Mouse (Mus musculus) neural tube, embryonic 11.5 days (tissue): ENCODE results near the gene Gorasp2. TPM values are rescaled to one million over a fixed set of nuclear protein-coding genes. Genes with fewer than 3 reads are reported as not detected.
A peak's percentile ranks its signal among the peaks of the same experiment; 100 is the strongest.

Experiments used
- ATAC-seq: fragments of 200-750 bp; cut with Nextera tagmentation; 2 replicates; pipeline ENCODE4 v1.8.0; 2017; ENCODE audit warnings: moderate number of reproducible peaks, mild to moderate bottlenecking, moderate TSS enrichment, moderate library complexity; ENCODE audit not compliant: insufficient read depth, low FRiP score, low TSS enrichment
- DNase-seq: peaks from one replicate; pipeline ENCODE4 v3.0.0-alpha.2; 2015; ENCODE audit warnings: low spot score
- H3K27ac ChIP-seq: fragments of 300-500 bp; sonication (generic); 2 replicates; pipeline ENCODE4 v1.5.1; 2014; ENCODE audit warnings: low read depth, mild to moderate bottlenecking, low read length
- H3K27me3 ChIP-seq: fragments of 300-500 bp; sonication (generic); 2 replicates; pipeline ENCODE4 v1.6.1; 2014; ENCODE audit warnings: mild to moderate bottlenecking, low read length, mixed read lengths; ENCODE audit not compliant: control insufficient read depth, insufficient read depth
- H3K36me3 ChIP-seq: fragments of 300-500 bp; sonication (generic); 2 replicates; pipeline ENCODE4 v1.6.1; 2014; ENCODE audit warnings: mild to moderate bottlenecking, low read length, moderate library complexity, mixed read lengths; ENCODE audit not compliant: control insufficient read depth, insufficient read depth
- H3K4me1 ChIP-seq: fragments of 300-500 bp; sonication (generic); 2 replicates; pipeline ENCODE4 v1.6.1; 2014; ENCODE audit warnings: low read length, mixed read lengths; ENCODE audit not compliant: control insufficient read depth, insufficient read depth
- H3K4me2 ChIP-seq: fragments of 300-500 bp; sonication (generic); 2 replicates; pipeline ENCODE4 v1.6.1; 2014; ENCODE audit warnings: low read depth, mild to moderate bottlenecking, moderate library complexity
- H3K4me3 ChIP-seq: fragments of 300-500 bp; sonication (generic); 2 replicates; pipeline ENCODE4 v1.5.1; 2014; ENCODE audit warnings: low read depth, low read length
- H3K9ac ChIP-seq: fragments of 300-500 bp; sonication (generic); 2 replicates; pipeline ENCODE4 v1.6.1; 2014; ENCODE audit warnings: mild to moderate bottlenecking, low read length
- H3K9me3 ChIP-seq: fragments of 300-500 bp; sonication (generic); 2 replicates; pipeline ENCODE4 v1.6.1; 2016; ENCODE audit warnings: low read length; ENCODE audit not compliant: control insufficient read depth
- WGBS: fragments of 180-500 bp; shearing (Covaris S2); extraction: QIAGEN DNeasy Blood & Tissue Kit; methylation state at CpG from one replicate; pipeline ENCODE4 v1.1.7; 2014; 5-methylcytosine and 5-hydroxymethylcytosine counted together
- polyA plus RNA-seq: library from polyadenylated mRNA; unstranded; fragments of >200 nt; fragmentation: Nextera tagmentation; extraction: Ambion mirVana; gene quantifications from 2 replicates; pipeline ENCODE4 v1.2.1, GENCODE M21; 2014

The Gorasp2 gene
- polyA plus RNA-seq, 1 experiment from 2014 or later: 166 TPM

DNA sequence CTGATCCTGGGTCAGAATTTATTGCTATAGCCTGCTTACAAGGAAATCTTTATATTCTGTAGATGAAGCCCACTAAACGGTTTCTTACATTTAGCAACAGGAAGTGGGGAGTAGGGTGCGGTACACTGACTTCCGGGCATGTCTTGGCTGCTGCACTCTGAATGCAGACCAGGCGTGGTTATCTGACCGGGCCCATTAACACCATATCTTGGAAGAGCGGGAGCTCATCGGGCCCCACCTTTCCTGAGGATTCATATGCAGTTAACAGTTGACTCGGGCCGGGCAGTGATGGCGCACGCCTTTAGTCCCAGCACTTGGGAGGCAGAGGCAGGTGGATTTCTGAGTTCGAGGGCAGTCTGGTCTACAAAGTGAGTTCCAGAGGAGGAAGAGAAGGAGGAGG, 33.0 kb upstream of the Gorasp2 start:
- H3K4me1 ChIP-seq: no peaks in the 10 kb centered on the region
- H3K36me3 ChIP-seq: no peaks in the 10 kb centered on the region
- no peak overlapping the region for H3K27ac ChIP-seq
- no peak overlapping the region for H3K4me2 ChIP-seq
- WGBS: 93% methylated on average over 12 of the region's 12 CpGs
- H3K4me3 ChIP-seq: no peak overlapping the region
- no peaks in the 10 kb centered on the region for H3K27me3 ChIP-seq
- ATAC-seq (no peak), DNase-seq (no peak)
- no peak overlapping the region for H3K9ac ChIP-seq
- H3K9me3 ChIP-seq: no peaks in the 10 kb centered on the region

GRCm38 (mm10) chr2:70629339-70629761, 32.0 kb upstream of the Gorasp2 start:
- Histone ChIP-seq H3K4me3 (no peak overlapping the region), H3K27ac (no peak overlapping the region), H3K36me3 (no peaks in the 10 kb centered on the region), H3K27me3 (no peaks in the 10 kb centered on the region), H3K9me3 (no peaks in the 10 kb centered on the region), H3K9ac (no peak overlapping the region), H3K4me1 (no peaks in the 10 kb centered on the region), H3K4me2 (peak overlapping the region; percentile 19; the same call in 1 of the 2 replicates)
- DNase-seq (peak; percentile 44), ATAC-seq (0 out of 2 replicates have a peak, but pooled peaks have one; percentile 50)
- 14% methylated on average over 10 of the region's 10 CpGs for WGBS

DNA sequence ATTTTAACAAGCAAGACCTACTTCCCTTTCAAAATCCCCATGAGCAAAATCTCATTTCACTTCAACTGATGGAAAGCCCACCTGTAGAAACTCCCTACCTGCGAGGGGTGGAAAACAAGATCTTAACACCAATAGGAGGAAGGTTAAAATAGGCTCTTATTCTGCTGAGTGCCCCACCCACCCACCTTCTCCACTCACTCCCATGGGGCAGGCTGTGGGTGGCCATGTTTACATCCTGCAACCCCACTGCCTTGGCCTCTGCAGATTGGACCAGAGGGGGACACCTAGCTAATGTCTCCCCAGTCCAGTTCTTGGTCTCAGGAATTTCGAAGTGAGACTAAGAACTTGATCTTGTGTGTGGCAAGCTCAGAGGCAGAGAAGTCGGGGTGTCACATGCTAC, 31.5 kb upstream of the Gorasp2 start:
- WGBS: 65% methylated on average over 3 of the region's 3 CpGs
- no peaks in the 10 kb centered on the region for H3K4me1 ChIP-seq
- H3K9me3 ChIP-seq: no peaks in the 10 kb centered on the region
- H3K4me3 ChIP-seq: no peak overlapping the region
- DNase-seq (no peak), ATAC-seq (no peak)
- H3K36me3 ChIP-seq: no peaks in the 10 kb centered on the region
- no peaks in the 10 kb centered on the region for H3K27me3 ChIP-seq
- no peak overlapping the region for H3K4me2 ChIP-seq
- no peak overlapping the region for H3K9ac ChIP-seq
- no peak overlapping the region for H3K27ac ChIP-seq

GRCm38 (mm10) chr2:70631321-70631720, 30.1 kb upstream of the Gorasp2 start:
- 81% methylated on average over 1 of the region's 1 CpGs for WGBS
- H3K4me1 ChIP-seq: no peaks in the 10 kb centered on the region
- no peaks in the 10 kb centered on the region for H3K27me3 ChIP-seq
- no peaks in the 10 kb centered on the region for H3K9me3 ChIP-seq
- DNase-seq (no peak), ATAC-seq (no peak)
- H3K9ac ChIP-seq: no peak overlapping the region
- no peaks in the 10 kb centered on the region for H3K36me3 ChIP-seq
- no peak overlapping the region for H3K27ac ChIP-seq
- no peak overlapping the region for H3K4me2 ChIP-seq
- H3K4me3 ChIP-seq: no peak overlapping the region

DNA sequence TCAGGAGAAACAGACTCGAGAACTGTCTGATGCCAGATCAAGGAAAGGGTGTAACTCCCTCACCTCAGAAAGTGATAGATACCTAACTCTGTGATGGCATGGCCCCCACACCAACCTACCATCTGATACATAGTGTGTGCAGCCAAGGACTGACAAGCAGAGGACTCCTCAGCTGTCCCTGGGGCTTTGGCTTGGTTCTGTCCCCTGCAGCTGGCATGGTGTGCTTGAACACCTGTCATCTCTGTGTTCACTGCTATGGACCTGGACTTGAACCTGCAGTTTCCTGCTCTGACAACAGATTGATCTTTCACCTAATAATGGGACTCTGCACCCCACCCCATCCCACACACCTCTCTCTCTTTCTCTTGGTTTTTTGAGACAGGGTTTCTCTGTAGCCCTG, 29.0 kb upstream of the Gorasp2 start:
- H3K27me3 ChIP-seq: no peaks in the 10 kb centered on the region
- H3K9ac ChIP-seq: no peak overlapping the region
- no peak overlapping the region for H3K4me3 ChIP-seq
- H3K4me1 ChIP-seq: no peaks in the 10 kb centered on the region
- WGBS: 91% methylated on average over 1 of the region's 1 CpGs
- ATAC-seq (no peak), DNase-seq (no peak)
- no peak overlapping the region for H3K4me2 ChIP-seq
- H3K36me3 ChIP-seq: no peaks in the 10 kb centered on the region
- no peak overlapping the region for H3K27ac ChIP-seq
- no peaks in the 10 kb centered on the region for H3K9me3 ChIP-seq

- WGBS: 93% methylated on average over 5 of the region's 5 CpGs
- H3K4me3 ChIP-seq: no peak overlapping the region
Observed at GRCm38 (mm10) chr2:70634028-70634690, 27.2 kb upstream of the Gorasp2 start.

DNA sequence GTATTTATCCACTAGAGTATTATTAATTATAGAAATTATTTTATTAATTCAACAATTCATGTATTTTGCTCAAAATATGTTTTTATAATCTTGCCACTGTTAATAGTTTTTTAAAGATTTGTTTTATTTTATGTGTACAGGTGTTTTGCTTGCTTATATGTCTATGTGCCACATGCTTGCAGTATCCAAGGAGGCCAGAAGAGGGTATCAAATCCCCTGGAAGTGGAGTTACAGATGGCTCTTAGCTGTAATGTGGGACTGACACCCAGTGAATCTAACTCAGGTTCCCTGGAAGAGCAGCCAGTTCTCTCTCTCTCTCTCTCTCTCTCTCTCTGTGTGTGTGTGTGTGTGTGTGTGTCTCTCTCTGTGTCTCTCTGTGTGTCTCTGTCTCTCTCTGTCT, 20.4 kb upstream of the Gorasp2 start:
- Histone ChIP-seq H3K9ac (no peak overlapping the region), H3K4me1 (peaks cover 7% of the 10 kb centered on the region), H3K4me3 (no peak overlapping the region), H3K27ac (no peak overlapping the region), H3K9me3 (no peaks in the 10 kb centered on the region), H3K36me3 (no peaks in the 10 kb centered on the region), H3K27me3 (no peaks in the 10 kb centered on the region), H3K4me2 (no peak overlapping the region)
- ATAC-seq (no peak), DNase-seq (no peak)

More at GRCm38 (mm10) chr2:70634028-70634690, 27.2 kb upstream of the Gorasp2 start:
- no peak overlapping the region for H3K27ac ChIP-seq
- H3K27me3 ChIP-seq: no peaks in the 10 kb centered on the region
- DNase-seq (no peak), ATAC-seq (no peak)
- H3K9ac ChIP-seq: no peak overlapping the region
- H3K36me3 ChIP-seq: no peaks in the 10 kb centered on the region
- H3K4me1 ChIP-seq: no peaks in the 10 kb centered on the region
- H3K9me3 ChIP-seq: no peaks in the 10 kb centered on the region
- H3K4me2 ChIP-seq: no peak overlapping the region

GRCm38 (mm10) chr2:70642971-70643565, 18.3 kb upstream of the Gorasp2 start:
- Histone ChIP-seq H3K27me3 (no peaks in the 10 kb centered on the region), H3K27ac (peak overlapping the region; percentile 54; the same call in 1 of the 2 replicates), H3K9ac (no peak overlapping the region), H3K4me1 (peaks cover 7% of the 10 kb centered on the region), H3K9me3 (no peaks in the 10 kb centered on the region), H3K4me3 (no peak overlapping the region), H3K4me2 (no peak overlapping the region), H3K36me3 (no peaks in the 10 kb centered on the region)
- 39% methylated on average over 16 of the region's 16 CpGs for WGBS
- DNase-seq (peak; percentile 19), ATAC-seq (no peak)

GRCm38 (mm10) chr2:70645266-70645780, 16.1 kb upstream of the Gorasp2 start:
- no peaks in the 10 kb centered on the region for H3K36me3 ChIP-seq
- H3K27me3 ChIP-seq: no peaks in the 10 kb centered on the region
- H3K9ac ChIP-seq: no peak overlapping the region
- no peaks in the 10 kb centered on the region for H3K9me3 ChIP-seq
- H3K4me1 ChIP-seq: peaks cover 7% of the 10 kb centered on the region
- H3K27ac ChIP-seq: no peak overlapping the region
- no peak overlapping the region for H3K4me2 ChIP-seq
- no peak overlapping the region for H3K4me3 ChIP-seq
- no peak for ATAC-seq
- 84% methylated on average over 6 of the region's 6 CpGs for WGBS
- DNase-seq: no peak
